Mouse (Mus musculus): ENCODE measurements around the gene Ccdc9b. TPM values are rescaled to one million over a fixed set of nuclear protein-coding genes. Genes with fewer than 3 reads are reported as not detected.
A peak's percentile ranks its signal among the peaks of the same experiment; 100 is the strongest.

Ccdc9b gene
- polyA plus RNA-seq, 1 experiment: 0.57 TPM

- Histone ChIP-seq H3K9me3 (no peaks in the 10 kb centered on the region), H3K4me1 (peaks cover 90% of the 10 kb centered on the region), H3K27me3 (replicated peaks) (no peaks in the 10 kb centered on the region), H3K4me3 (replicated peaks) (peak overlapping the region; percentile 86), H3K36me3 (replicated peaks; ENCODE audit: low read length) (peaks cover 85% of the 10 kb centered on the region)
- no peak for TF ChIP-seq FLI1 (IDR thresholded peaks at IDR 0.05; ENCODE audit: low read length)
- TF ChIP-seq GATA1 (IDR thresholded peaks at IDR 0.05; ENCODE audit: borderline replicate concordance, low read length): peak; percentile 46; the same call in 1 of the 3 replicates
Observed at GRCm38 (mm10) chr2:118752792-118753108, 9.7 kb downstream of the Ccdc9b start.

DNA sequence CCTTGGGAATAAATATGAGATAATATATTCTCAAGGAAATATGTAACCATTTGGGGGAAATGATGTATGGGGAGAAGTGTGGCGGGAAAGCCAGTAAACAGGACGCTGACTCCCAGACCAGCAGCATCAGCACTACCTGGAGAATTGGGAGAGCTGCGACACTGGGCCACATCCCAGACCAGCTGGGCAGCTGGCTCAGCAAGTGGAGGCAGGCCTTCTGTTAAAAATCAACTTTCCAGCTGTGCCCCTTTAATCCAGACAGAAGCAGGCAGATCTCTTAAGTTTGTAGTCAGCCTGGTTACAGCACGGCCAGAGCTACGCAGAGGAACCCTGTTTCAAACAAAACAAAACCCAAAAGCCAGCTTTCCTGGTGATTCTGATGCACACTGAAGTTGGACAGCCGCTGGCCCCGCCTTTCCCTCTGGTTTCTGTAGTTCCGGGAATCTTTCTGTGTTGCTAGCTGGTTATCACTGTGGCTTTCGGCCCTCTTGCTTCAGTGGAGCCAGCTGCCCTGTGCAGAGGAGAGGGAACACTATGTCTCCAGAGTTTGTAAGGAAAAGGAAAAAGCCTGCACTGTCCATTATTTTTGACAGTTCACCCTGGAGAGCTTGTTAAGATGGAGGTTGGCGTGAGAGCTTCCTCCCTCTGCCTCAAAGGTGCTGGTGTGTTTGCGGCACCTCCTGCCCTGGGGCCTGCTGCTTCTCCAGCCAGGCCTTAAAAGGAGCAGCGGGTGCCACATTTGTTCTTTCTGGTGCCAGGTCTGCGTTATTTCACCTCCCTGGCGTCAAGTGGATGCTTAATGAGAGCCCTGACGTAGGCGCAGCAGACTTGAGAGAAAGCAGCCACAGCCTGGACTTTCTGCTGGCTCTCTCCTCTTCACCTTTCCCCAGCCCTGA lies 10.3 kb downstream of the Ccdc9b start:
- Histone ChIP-seq H3K4me1 (peaks cover 84% of the 10 kb centered on the region), H3K4me3 (replicated peaks) (peak overlapping the region; percentile 86), H3K9me3 (no peaks in the 10 kb centered on the region), H3K27me3 (replicated peaks) (no peaks in the 10 kb centered on the region), H3K36me3 (replicated peaks; ENCODE audit: low read length) (peaks cover 85% of the 10 kb centered on the region)
- TF ChIP-seq FLI1 (IDR thresholded peaks at IDR 0.05; ENCODE audit: low read length) (no peak), GATA1 (IDR thresholded peaks at IDR 0.05; ENCODE audit: borderline replicate concordance, low read length) (no peak)

DNA sequence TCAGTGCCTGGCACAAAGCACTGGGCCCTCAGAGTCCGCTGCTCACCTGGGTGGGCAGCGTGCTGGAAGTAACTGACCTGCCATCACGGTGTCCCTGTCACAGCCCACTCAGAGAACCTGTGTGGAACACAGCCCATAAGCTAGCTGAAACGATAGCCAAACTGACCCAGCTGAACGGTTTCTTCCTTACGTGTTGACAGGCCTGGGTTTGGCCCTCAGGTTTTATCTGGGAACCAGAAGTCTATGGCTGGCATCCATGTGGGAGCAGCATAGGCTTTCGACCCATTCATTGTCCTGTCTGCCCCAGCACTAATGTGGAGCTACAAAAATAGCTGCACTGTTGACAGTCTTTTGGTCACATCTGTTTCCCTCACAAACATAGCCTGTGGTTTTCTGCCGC lies 12.0 kb downstream of the Ccdc9b start:
- peaks cover 86% of the 10 kb centered on the region for H3K36me3 ChIP-seq (replicated peaks; ENCODE audit: low read length)
- TF ChIP-seq FLI1 (IDR thresholded peaks at IDR 0.05; ENCODE audit: low read length) (no peak), GATA1 (IDR thresholded peaks at IDR 0.05; ENCODE audit: borderline replicate concordance, low read length) (no peak)
- H3K9me3 ChIP-seq: no peaks in the 10 kb centered on the region
- no peaks in the 10 kb centered on the region for H3K27me3 ChIP-seq (replicated peaks)
- peaks cover 68% of the 10 kb centered on the region for H3K4me1 ChIP-seq
- H3K4me3 ChIP-seq (replicated peaks): peak overlapping the region; percentile 100

DNA sequence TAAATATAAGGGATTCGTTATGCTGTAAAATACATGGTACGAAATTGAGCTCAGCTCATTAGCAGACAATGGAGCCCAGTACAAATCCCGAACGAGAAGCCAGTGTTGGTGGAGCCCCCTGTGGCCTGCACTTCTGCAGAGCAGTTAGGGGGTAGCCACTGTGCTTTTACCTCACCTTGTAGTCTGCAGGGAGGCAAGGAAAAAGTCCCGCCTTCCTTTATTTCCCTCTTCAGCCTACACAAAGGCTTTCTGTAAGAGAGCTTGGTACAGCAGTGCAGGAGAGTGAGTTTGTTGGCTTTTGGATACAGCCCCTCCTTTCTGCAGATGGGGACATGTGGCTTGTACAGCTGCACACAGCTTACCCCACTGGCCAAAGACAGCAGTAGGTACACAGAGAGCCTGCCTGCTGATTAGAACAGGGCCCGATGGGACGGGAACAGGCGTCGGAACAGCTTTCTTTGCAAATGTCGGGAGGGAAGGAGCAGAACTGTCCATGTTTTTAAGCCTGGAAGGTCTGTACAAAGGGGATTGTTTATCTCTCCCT lies 13.0 kb downstream of the Ccdc9b start:
- Histone ChIP-seq H3K36me3 (replicated peaks; ENCODE audit: low read length) (peaks cover 75% of the 10 kb centered on the region), H3K9me3 (no peaks in the 10 kb centered on the region), H3K4me1 (peaks cover 66% of the 10 kb centered on the region), H3K27me3 (replicated peaks) (no peaks in the 10 kb centered on the region), H3K4me3 (replicated peaks) (peak overlapping the region; percentile 100)
- no peak for TF ChIP-seq FLI1 (IDR thresholded peaks at IDR 0.05; ENCODE audit: low read length)
- TF ChIP-seq GATA1 (IDR thresholded peaks at IDR 0.05; ENCODE audit: borderline replicate concordance, low read length): no peak

GRCm38 (mm10) chr2:118747301-118747960 lies 15.0 kb downstream of the Ccdc9b start:
- no peak for TF ChIP-seq FLI1 (IDR thresholded peaks at IDR 0.05; ENCODE audit: low read length)
- no peak for TF ChIP-seq GATA1 (IDR thresholded peaks at IDR 0.05; ENCODE audit: borderline replicate concordance, low read length)
- Histone ChIP-seq H3K9me3 (no peaks in the 10 kb centered on the region), H3K4me3 (replicated peaks) (peak overlapping the region; percentile 100), H3K4me1 (peaks cover 68% of the 10 kb centered on the region), H3K36me3 (replicated peaks; ENCODE audit: low read length) (peaks cover 65% of the 10 kb centered on the region), H3K27me3 (replicated peaks) (no peaks in the 10 kb centered on the region)

DNA sequence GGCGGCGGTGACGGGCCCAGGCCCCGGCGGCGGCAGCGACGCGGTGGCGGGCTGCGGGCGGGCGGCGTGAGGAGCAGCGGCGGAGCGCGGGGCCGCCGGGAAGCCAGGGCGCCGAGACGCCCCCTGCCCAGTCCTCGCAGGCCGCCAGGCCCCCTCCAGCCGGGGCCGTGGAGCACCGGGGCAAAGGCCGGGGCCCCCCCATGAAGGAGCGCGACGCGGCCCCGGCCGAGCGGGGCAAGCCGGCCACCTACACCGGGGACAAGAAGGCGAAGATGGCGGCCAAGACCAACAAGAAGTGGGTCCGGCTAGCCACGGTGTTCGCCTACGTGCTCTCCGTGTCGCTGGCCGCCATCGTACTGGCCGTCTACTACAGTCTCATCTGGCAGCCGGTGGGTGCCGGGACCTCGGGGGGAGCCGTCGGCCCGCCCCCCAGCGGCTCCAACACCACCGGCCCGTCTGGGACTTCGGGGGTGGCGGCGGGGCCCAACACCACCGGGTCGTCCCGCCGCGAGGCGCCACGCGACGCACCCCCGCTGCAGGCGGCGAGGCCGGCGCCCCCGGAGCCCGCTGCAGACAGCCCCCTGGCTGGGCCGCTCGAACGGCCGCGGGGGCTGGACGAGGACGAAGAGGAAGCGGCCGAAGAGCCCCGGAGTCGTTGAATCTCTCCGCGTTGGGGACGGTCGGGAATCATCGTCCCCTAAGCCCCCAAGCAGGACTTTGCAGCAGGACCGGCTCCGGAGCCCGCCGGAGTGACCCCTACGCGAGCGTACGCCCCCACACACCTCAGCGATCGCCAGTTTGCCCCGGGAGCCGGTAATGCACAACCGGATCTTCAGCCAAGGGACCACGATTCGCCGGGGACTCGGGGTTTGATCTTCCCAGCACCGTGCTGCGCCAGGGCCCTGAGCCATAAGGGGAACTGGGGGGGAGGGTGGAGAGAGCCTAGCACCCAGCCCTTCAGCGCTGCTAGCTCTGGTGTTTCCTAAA lies 16.3 kb downstream of the Ccdc9b start:
- TF ChIP-seq FLI1 (IDR thresholded peaks at IDR 0.05; ENCODE audit: low read length) (no peak), GATA1 (IDR thresholded peaks at IDR 0.05; ENCODE audit: borderline replicate concordance, low read length) (no peak)
- no peaks in the 10 kb centered on the region for H3K9me3 ChIP-seq
- H3K4me3 ChIP-seq (replicated peaks): peak overlapping the region; percentile 100
- peaks cover 53% of the 10 kb centered on the region for H3K36me3 ChIP-seq (replicated peaks; ENCODE audit: low read length)
- H3K4me1 ChIP-seq: peaks cover 63% of the 10 kb centered on the region
- H3K27me3 ChIP-seq (replicated peaks): no peaks in the 10 kb centered on the region

GRCm38 (mm10) chr2:118745232-118745884 lies 17.1 kb downstream of the Ccdc9b start, which contains the start of gene Inafm2:
Gene Inafm2, plus strand, starts transcription at chr2:118745758.
- peaks cover 44% of the 10 kb centered on the region for H3K36me3 ChIP-seq (replicated peaks; ENCODE audit: low read length)
- H3K4me3 ChIP-seq (replicated peaks): peak within 1 kb of the TSS; percentile 100
- peaks cover 54% of the 10 kb centered on the region for H3K4me1 ChIP-seq
- no peak for TF ChIP-seq GATA1 (IDR thresholded peaks at IDR 0.05; ENCODE audit: borderline replicate concordance, low read length)
- TF ChIP-seq FLI1 (IDR thresholded peaks at IDR 0.05; ENCODE audit: low read length): no peak
- H3K27me3 ChIP-seq (replicated peaks): no peaks in the 10 kb centered on the region
- no peaks in the 10 kb centered on the region for H3K9me3 ChIP-seq

GRCm38 (mm10) chr2:118744621-118745020 lies 17.8 kb downstream of the Ccdc9b start:
- peaks cover 47% of the 10 kb centered on the region for H3K4me1 ChIP-seq

More at GRCm38 (mm10) chr2:118744621-118745020, 17.8 kb downstream of the Ccdc9b start:
- peak overlapping the region; percentile 100 for H3K4me3 ChIP-seq (replicated peaks)
- H3K27me3 ChIP-seq (replicated peaks): no peaks in the 10 kb centered on the region
- TF ChIP-seq GATA1 (IDR thresholded peaks at IDR 0.05; ENCODE audit: borderline replicate concordance, low read length) (no peak), FLI1 (IDR thresholded peaks at IDR 0.05; ENCODE audit: low read length) (no peak)
- H3K9me3 ChIP-seq: no peaks in the 10 kb centered on the region
- peaks cover 37% of the 10 kb centered on the region for H3K36me3 ChIP-seq (replicated peaks; ENCODE audit: low read length)

All from megakaryocyte, embryonic 14.5 days (primary cell).